Mouse (Mus musculus) lung, adult 10 weeks (tissue): ENCODE measurements around the gene Stx8. TPM values are rescaled to one million over a fixed set of nuclear protein-coding genes. Genes with fewer than 3 reads are reported as not detected.

ENCODE experiments used
- polyA plus RNA-seq: library from polyadenylated mRNA; stranded (reverse); fragments of 350-450 nt; fragmentation: Illumina TruSeq; extraction: RNeasy Lipid Tissue Mini Kit (QIAGEN cat#74804); gene quantifications from one replicate; pipeline ENCODE4 v1.2.3, GENCODE M21; 2014; ENCODE audit warnings: low read depth, low replicate concordance; ENCODE audit not compliant: insufficient read depth

Stx8 gene
- polyA plus RNA-seq, result 42.4 TPM

DNA sequence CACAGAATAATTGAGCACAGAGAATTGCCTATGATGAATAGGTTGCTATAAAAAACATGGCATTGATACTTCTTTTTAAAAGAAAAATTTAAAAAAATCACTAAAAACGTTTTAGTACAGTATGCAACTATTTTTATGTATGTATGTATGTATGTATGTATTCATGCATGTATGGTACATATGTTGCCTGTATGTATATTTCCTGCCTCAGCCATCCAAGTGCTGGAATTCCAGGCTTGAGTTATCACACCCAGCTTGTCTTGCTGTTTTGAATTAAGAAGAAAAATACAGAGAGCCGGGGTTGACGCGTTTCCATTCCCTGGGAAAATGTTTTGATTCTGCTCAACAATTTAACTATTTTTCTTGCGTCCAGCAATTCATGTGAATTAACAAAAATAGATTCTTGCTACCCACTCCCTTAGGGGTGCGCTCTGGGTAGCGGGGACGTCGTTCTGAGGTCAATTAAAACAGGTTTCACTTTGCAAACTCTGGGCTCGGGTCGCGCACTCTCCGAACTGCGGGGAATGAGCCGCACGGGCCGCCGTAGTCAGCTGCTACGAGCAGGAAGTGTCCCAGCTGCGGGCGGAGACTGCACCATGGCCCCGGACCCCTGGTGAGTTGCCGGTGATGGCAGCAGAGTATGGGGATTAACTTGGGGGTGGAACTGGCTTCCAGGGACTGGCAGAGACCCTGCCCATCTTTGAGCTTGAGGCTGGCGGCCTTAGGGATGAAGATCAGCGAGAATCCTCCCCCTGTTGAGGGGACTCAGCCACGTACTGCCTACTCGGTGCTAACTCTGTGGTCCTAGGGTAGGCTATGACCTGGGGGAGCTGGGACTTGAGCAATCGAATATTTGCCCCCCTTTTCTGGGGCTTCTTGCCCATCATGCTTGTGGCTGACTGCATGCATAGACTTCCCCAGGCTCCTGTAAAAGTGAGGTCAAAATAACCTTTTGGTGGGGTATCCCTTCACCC, at the start of gene Stx8:
Gene Stx8, plus strand, starts transcription at position 289 of the 974 bp plus-strand sequence.

DNA sequence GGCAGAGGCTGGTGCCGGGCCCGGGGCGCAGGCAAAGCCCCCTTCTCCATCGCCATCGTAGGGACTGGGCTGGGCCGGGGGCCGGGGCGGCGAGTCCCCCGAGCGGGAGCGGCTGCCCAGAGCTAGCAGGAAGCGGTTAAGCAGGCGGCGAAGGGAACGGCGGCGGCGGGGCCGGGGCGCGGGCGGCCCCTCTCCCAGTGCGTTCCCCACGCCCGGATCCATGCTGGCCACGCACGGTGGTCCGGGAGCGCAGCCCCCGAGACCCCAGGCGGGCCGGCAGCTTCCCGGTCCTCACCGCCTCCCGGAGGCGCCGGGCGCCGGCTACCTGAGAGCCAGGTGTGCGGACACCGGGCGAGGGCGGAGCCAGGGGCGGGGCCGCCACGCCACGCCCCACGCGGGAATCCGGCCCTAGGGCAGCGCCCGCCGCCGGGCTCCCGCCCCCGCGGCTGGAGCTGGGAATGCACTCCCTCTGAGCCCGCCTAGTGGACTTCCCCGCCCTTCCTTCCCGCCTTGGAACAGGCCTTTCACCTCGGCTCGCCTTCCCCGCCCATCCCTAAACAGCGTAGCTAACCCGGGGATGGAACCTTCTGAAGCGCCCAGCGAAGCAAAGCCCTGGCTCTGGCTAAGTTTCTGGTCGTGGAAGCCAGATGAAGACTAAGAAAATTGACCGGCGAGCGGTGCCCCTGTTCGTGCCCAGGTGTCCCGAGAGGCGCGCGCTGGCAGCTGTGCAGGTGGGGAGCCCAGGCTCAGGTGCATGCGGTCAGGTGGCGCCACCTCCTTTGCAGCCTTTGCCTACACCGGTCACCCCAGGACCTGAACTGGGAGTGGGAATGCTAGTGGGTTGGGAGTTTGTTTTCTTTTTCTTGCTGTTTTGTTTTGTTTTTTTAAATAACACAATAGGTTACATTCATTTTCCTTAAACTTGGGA, 43.9 kb upstream of the Stx8 start, which contains the start of gene Usp43:
Gene Usp43, minus strand, starts transcription at position 327 of the 928 bp plus-strand sequence.

DNA sequence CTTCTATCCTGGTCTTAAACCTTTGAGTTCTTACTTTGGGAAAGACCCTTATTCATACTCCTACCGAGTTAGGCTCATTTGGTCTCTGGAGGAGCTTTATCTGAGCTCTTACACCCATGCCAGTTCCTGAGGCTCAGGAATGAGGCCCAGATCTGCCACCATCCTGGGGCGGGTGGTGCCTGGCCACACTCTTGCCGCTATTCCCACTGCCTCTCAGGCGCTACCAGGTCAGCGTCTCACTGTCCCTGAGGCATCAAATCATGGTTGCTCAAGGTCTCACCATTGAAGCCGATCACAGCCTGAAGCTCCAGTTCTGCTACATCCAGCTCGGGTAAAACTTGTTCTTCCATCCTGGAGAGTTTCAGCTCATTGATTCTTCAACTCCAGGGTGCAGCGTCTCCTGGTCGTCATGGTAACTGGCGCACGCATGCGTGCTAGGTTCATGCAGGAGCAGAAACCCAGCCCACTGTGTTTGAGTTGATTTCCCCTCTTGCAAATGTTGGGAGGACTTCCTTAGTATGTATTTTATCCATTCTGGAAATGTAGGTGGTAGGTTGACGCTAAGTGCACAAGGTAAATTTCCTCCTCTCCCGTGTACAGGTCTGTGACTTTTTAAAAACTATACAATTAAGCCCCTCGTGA, 630 bp upstream of the Stx8 start, which contains the start of gene Cfap52:
Gene Cfap52, minus strand, starts transcription at position 410 of the 642 bp plus-strand sequence.

Other genes with a start within 250 kb of the Stx8 start
- gene Glp2r, start 195.0 kb upstream of the Stx8 start, polyA plus RNA-seq, result not detected
- not detected for gene Gsg1l2, start 191.6 kb upstream of the Stx8 start, polyA plus RNA-seq
- gene Dhrs7c, start 168.0 kb upstream of the Stx8 start, polyA plus RNA-seq, result 6.0 TPM
- gene Usp43, start 44.0 kb upstream of the Stx8 start, polyA plus RNA-seq, result 4.2 TPM
- gene Cfap52, start 542 bp upstream of the Stx8 start, polyA plus RNA-seq, result 10.0 TPM